Mouse (Mus musculus) MEL (cell line): ENCODE data around the gene Med14. TPM values are rescaled to one million over a fixed set of nuclear protein-coding genes. Genes with fewer than 3 reads are reported as not detected.

ENCODE experiments used
- DNase-seq: peaks from one replicate; pipeline ENCODE4 v3.0.0; 2011; ENCODE audit warnings: low read depth, low spot score
- H3K27ac ChIP-seq: 2 replicates; pipeline ENCODE4 v1.5.1; 2012; ENCODE audit warnings: low read depth, mild to moderate bottlenecking, control low read depth, low read length, moderate library complexity; ENCODE audit not compliant: control insufficient read depth
- H3K27me3 ChIP-seq, 2 experiments: fragments of 150-350 bp in 1 of 2; sonication (generic) in 1 of 2; 2 replicates each; pipeline ENCODE4 v1.6.1; 2012; ENCODE audit warnings: low read length in 2 of 2, mild to moderate bottlenecking in 2 of 2, improper control_type of control experiment in 1 of 2, moderate library complexity in 1 of 2; ENCODE audit not compliant: insufficient read depth in 2 of 2, control insufficient read depth in 1 of 2
- H3K36me3 ChIP-seq, 2 experiments: 2 replicates each; pipeline ENCODE4 v1.6.1; 2012 to 2014; ENCODE audit warnings: low read length in 2 of 2, improper control_type of control experiment in 1 of 2, inconsistent platforms in 1 of 2, mild to moderate bottlenecking in 1 of 2; ENCODE audit not compliant: insufficient read depth in 2 of 2, control insufficient read depth in 1 of 2
- H3K4me1 ChIP-seq, 2 experiments: fragments of 150-350 bp in 1 of 2; sonication (generic) in 1 of 2; 2 replicates each; pipeline ENCODE4 v1.6.1; 2012; ENCODE audit warnings: low read length in 2 of 2, improper control_type of control experiment in 1 of 2, mild to moderate bottlenecking in 1 of 2; ENCODE audit not compliant: insufficient read depth in 2 of 2, control insufficient read depth in 1 of 2
- H3K4me3 ChIP-seq, 2 experiments: fragments of 150-350 bp in 1 of 2; sonication (generic) in 1 of 2; 2 replicates each; pipeline ENCODE4 v1.5.1; 2012; ENCODE audit warnings: low read depth in 2 of 2, low read length in 2 of 2, mild to moderate bottlenecking in 2 of 2, moderate library complexity in 2 of 2, control low read depth in 1 of 2, improper control_type of control experiment in 1 of 2; ENCODE audit not compliant: control insufficient read depth in 1 of 2, insufficient read depth in 1 of 2
- H3K79me2 ChIP-seq: 2 replicates; pipeline ENCODE4 v1.6.1; 2012; ENCODE audit warnings: mild to moderate bottlenecking, low read length, moderate library complexity; ENCODE audit not compliant: control insufficient read depth, poor library complexity, insufficient read depth
- H3K9ac ChIP-seq: 2 replicates; pipeline ENCODE4 v1.6.1; 2012; ENCODE audit warnings: low read depth, mild to moderate bottlenecking, control low read depth, low read length, moderate library complexity; ENCODE audit not compliant: control insufficient read depth, poor library complexity, severe bottlenecking
- H3K9me3 ChIP-seq: fragments of 150-350 bp; sonication (generic); replicated peaks from 2 replicates; pipeline ENCODE4 v1.6.1; 2012; ENCODE audit warnings: mild to moderate bottlenecking, low read length, improper control_type of control experiment, moderate library complexity; ENCODE audit not compliant: insufficient read depth
- BHLHE40 ChIP-seq: IDR thresholded peaks from 2 replicates; pipeline ENCODE4 v1.6.1; 2012; ENCODE audit warnings: low read depth, mild to moderate bottlenecking, inconsistent platforms, low read length, improper control_type of control experiment, borderline replicate concordance
- CHD1 ChIP-seq: IDR thresholded peaks from 2 replicates; pipeline ENCODE4 v1.6.1; 2012; ENCODE audit warnings: low read depth, mild to moderate bottlenecking, inconsistent platforms, low read length, improper control_type of control experiment
- CTCF ChIP-seq, 3 experiments: IDR thresholded peaks in 2 of 3; conservative IDR thresholded peaks in 1 of 3; 2 replicates each; pipeline ENCODE4 v1.5.1; 2011 to 2012; ENCODE audit warnings: low read length in 3 of 3, low read depth in 2 of 3, mild to moderate bottlenecking in 2 of 3, improper control_type of control experiment in 1 of 3, inconsistent platforms in 1 of 3, mixed read lengths in 1 of 3, moderate library complexity in 1 of 3; ENCODE audit not compliant: control insufficient read depth in 1 of 3, insufficient read depth in 1 of 3, poor library complexity in 1 of 3, severe bottlenecking in 1 of 3
- EP300 ChIP-seq, 2 experiments: IDR thresholded peaks; 2 replicates each; pipeline ENCODE4 v1.6.1; 2011; ENCODE audit warnings: improper control_type of control experiment in 2 of 2, low read length in 2 of 2, low read depth in 1 of 2, mild to moderate bottlenecking in 1 of 2
- GATA1 ChIP-seq: IDR thresholded peaks from 2 replicates; pipeline ENCODE4 v1.6.1; 2011; ENCODE audit warnings: low read depth, low read length, improper control_type of control experiment
- KAT2A ChIP-seq: conservative IDR thresholded peaks from 2 replicates; pipeline ENCODE4 v1.6.1; 2012; ENCODE audit warnings: low read depth, low read length, improper control_type of control experiment, inconsistent platforms
- MAX ChIP-seq: IDR thresholded peaks from 2 replicates; pipeline ENCODE4 v1.6.1; 2011; ENCODE audit warnings: low read length, improper control_type of control experiment
- MAZ ChIP-seq: IDR thresholded peaks from 2 replicates; pipeline ENCODE4 v1.6.1; 2012; ENCODE audit warnings: low read depth, mild to moderate bottlenecking, inconsistent platforms, low read length, improper control_type of control experiment
- MEF2A ChIP-seq: IDR thresholded peaks from 2 replicates; pipeline ENCODE4 v1.6.1; 2014; ENCODE audit warnings: low read depth, mild to moderate bottlenecking, inconsistent platforms, low read length, improper control_type of control experiment; ENCODE audit not compliant: poor library complexity, insufficient replicate concordance, severe bottlenecking; ENCODE audit errors: extremely low read depth
- MXI1 ChIP-seq: IDR thresholded peaks from 2 replicates; pipeline ENCODE4 v1.6.1; 2011; ENCODE audit warnings: mild to moderate bottlenecking, low read depth, low read length, improper control_type of control experiment
- MYB ChIP-seq: IDR thresholded peaks from 2 replicates; pipeline ENCODE4 v1.6.1; 2011; ENCODE audit warnings: mild to moderate bottlenecking, low read depth, low read length, improper control_type of control experiment
- MYC ChIP-seq: IDR thresholded peaks from 2 replicates; pipeline ENCODE4 v1.6.1; 2011; ENCODE audit warnings: low read depth, mild to moderate bottlenecking, low read length, improper control_type of control experiment, moderate library complexity
- NRF1 ChIP-seq: IDR thresholded peaks from 2 replicates; pipeline ENCODE4 v1.6.1; 2014; ENCODE audit warnings: low read depth, mild to moderate bottlenecking, inconsistent platforms, low read length, improper control_type of control experiment, moderate library complexity; ENCODE audit not compliant: poor library complexity, insufficient read depth, severe bottlenecking
- POLR2A ChIP-seq, 2 experiments: IDR thresholded peaks; 2 replicates each; pipeline ENCODE4 v1.6.1; 2011 to 2012; ENCODE audit warnings: low read length in 2 of 2, mild to moderate bottlenecking in 2 of 2, control low read depth in 1 of 2, improper control_type of control experiment in 1 of 2, low read depth in 1 of 2, moderate library complexity in 1 of 2; ENCODE audit not compliant: control insufficient read depth in 1 of 2, insufficient read depth in 1 of 2, poor library complexity in 1 of 2
- POLR2AphosphoS2 ChIP-seq: IDR thresholded peaks from 2 replicates; pipeline ENCODE4 v1.6.1; 2011; ENCODE audit warnings: low read length, improper control_type of control experiment
- RAD21 ChIP-seq: IDR thresholded peaks from 2 replicates; pipeline ENCODE4 v1.6.1; 2011; ENCODE audit warnings: mild to moderate bottlenecking, low read depth, low read length, improper control_type of control experiment
- SIN3A ChIP-seq: IDR thresholded peaks from 2 replicates; pipeline ENCODE4 v1.6.1; 2012; ENCODE audit warnings: low read length, improper control_type of control experiment, inconsistent platforms
- TAL1 ChIP-seq: IDR thresholded peaks from 2 replicates; pipeline ENCODE4 v1.6.1; 2012; ENCODE audit warnings: mild to moderate bottlenecking, inconsistent platforms, low read length, moderate library complexity, mixed read lengths
- TBP ChIP-seq: IDR thresholded peaks from 2 replicates; pipeline ENCODE4 v1.8.0; 2011; ENCODE audit warnings: low read depth, low read length, improper control_type of control experiment
- UBTF ChIP-seq: IDR thresholded peaks from 2 replicates; pipeline ENCODE4 v1.6.1; 2012; ENCODE audit warnings: low read depth, mild to moderate bottlenecking, inconsistent platforms, low read length, improper control_type of control experiment, moderate library complexity, borderline replicate concordance; ENCODE audit not compliant: insufficient read depth
- ZNF384 ChIP-seq: IDR thresholded peaks from 2 replicates; pipeline ENCODE4 v1.6.1; 2012; ENCODE audit warnings: low read depth, mild to moderate bottlenecking, inconsistent platforms, low read length, improper control_type of control experiment
- polyA plus RNA-seq, 2 experiments: library from polyadenylated mRNA; stranded (reverse) in 1 of 2; unstranded in 1 of 2; fragments of >175 nt in 1 of 2; fragments of >200 nt in 1 of 2; gene quantifications; 2 replicates each; pipeline versions ENCODE4 v1.2.1 to v1.2.4; 2012; ENCODE audit warnings: low replicate concordance in 2 of 2, low read depth in 1 of 2; ENCODE audit not compliant: insufficient read length in 2 of 2, insufficient read depth in 1 of 2, missing spikeins in 1 of 2
- total RNA-seq: library from RNA; depleted of rRNA; stranded (reverse); fragments of 300-350 nt; gene quantifications from 2 replicates; pipeline ENCODE4 v1.2.3, GENCODE M21; 2012

Med14 gene
- total and polyA plus RNA-seq, 3 experiments: 34.6 to 77.9 (median 53.3) TPM

- H3K9ac ChIP-seq: peak overlapping the region; percentile 97
- H3K36me3 ChIP-seq: peaks cover 4 to 37% of the 10 kb centered on the region in 2 experiments; a peak in 3 of 4 replicates
- DNase-seq: peak; percentile 60
- no peak overlapping the region for H3K27ac ChIP-seq
- TF ChIP-seq SIN3A (peak; percentile 25; the same call in 1 of the 2 replicates), RAD21 (no peak), POLR2AphosphoS2 (no peak), NRF1 (no peak), GATA1 (no peak), UBTF (no peak), POLR2A (IDR thresholded peaks at IDR 0.05; ENCODE audit: control insufficient read depth in 1 of 2, insufficient read depth in 1 of 2, low read depth in 1 of 2, low read length in 2 of 2, poor library complexity in 1 of 2) (no peak), MAX (no peak), TAL1 (no peak)
- TF ChIP-seq, all 39 proteins: peak for 1
- Histone ChIP-seq H3K9me3 (no peaks in the 10 kb centered on the region), H3K27me3 (no peaks in the 10 kb centered on the region), H3K4me3 (peak overlapping the region; percentile 83 to 89), H3K4me1 (peaks cover 3 to 12% of the 10 kb centered on the region in 2 experiments; a peak in 3 of 4 replicates), H3K79me2 (peaks cover 63% of the 10 kb centered on the region)
These were observed 1.4 kb downstream of the Med14 start for GRCm38 (mm10) chrX:12760501-12760900.

GRCm38 (mm10) chrX:12759625-12760024 is 2.2 kb downstream of the Med14 start:
- peak overlapping the region; percentile 97 for H3K9ac ChIP-seq
- no peaks in the 10 kb centered on the region for H3K27me3 ChIP-seq
- TF ChIP-seq MAZ (no peak), SIN3A (0 out of 2 replicates have a peak, but pooled peaks have one; percentile 2), MXI1 (peak; percentile 69), MYC (peak; percentile 59; the same call in 1 of the 2 replicates), MAX (peak; percentile 62; the same call in 1 of the 2 replicates), KAT2A (no peak), TBP (no peak)

GRCm38 (mm10) chrX:12747886-12748285 is 14.0 kb downstream of the Med14 start:
- H3K27ac ChIP-seq: no peak overlapping the region
- H3K9ac ChIP-seq: no peak overlapping the region
- TF ChIP-seq MYB (no peak), EP300 (IDR thresholded peaks at IDR 0.05; ENCODE audit: low read depth in 1 of 2, low read length in 2 of 2) (no peak), MEF2A (no peak), BHLHE40 (no peak), CTCF (IDR thresholded peaks at IDR 0.05 in 2 of 3, conservative IDR thresholded peaks at IDR 0.05 in 1 of 3; ENCODE audit: control insufficient read depth in 1 of 3, insufficient read depth in 1 of 3, low read depth in 2 of 3, low read length in 3 of 3, poor library complexity in 1 of 3, severe bottlenecking in 1 of 3) (no peak), CHD1 (no peak), ZNF384 (no peak)
- H3K36me3 ChIP-seq: peaks cover 12 to 53% of the 10 kb centered on the region in 2 experiments
- H3K4me1 ChIP-seq: peaks cover 3 to 5% of the 10 kb centered on the region in 2 experiments; a peak in 2 of 4 replicates
- H3K27me3 ChIP-seq: no peaks in the 10 kb centered on the region
- DNase-seq: no peak
- H3K9me3 ChIP-seq: no peaks in the 10 kb centered on the region
- no peak overlapping the region for H3K4me3 ChIP-seq
- H3K79me2 ChIP-seq: peaks cover 10% of the 10 kb centered on the region

More at GRCm38 (mm10) chrX:12759625-12760024, 2.2 kb downstream of the Med14 start:
- no peaks in the 10 kb centered on the region for H3K9me3 ChIP-seq
- H3K79me2 ChIP-seq: peaks cover 71% of the 10 kb centered on the region
- peak overlapping the region; percentile 61 to 89 for H3K4me3 ChIP-seq
- DNase-seq: peak; percentile 40
- H3K27ac ChIP-seq: no peak overlapping the region; the same call in 1 of the 2 replicates
- peaks cover 3 to 12% of the 10 kb centered on the region in 2 experiments; a peak in 3 of 4 replicates for H3K4me1 ChIP-seq
- peaks cover 6 to 43% of the 10 kb centered on the region in 2 experiments; a peak in 3 of 4 replicates for H3K36me3 ChIP-seq
